Mouse (Mus musculus) right cerebral cortex, postnatal 36 days (tissue): ENCODE measurements around the gene Mast1.

ENCODE experiments used
- DNase-seq, 2 experiments: peaks; one replicate each; pipeline ENCODE4 v3.0.0; 2022; ENCODE audit warnings: low spot score in 2 of 2, mixed read lengths in 1 of 2

The Mast1 gene

GRCm38 (mm10) chr8:84973803-84974542 is 36.8 kb upstream of the Mast1 start:
- DNase-seq, result no peak

GRCm38 (mm10) chr8:84973079-84973478 is 35.9 kb upstream of the Mast1 start:
- DNase-seq, result no peak

GRCm38 (mm10) chr8:84970913-84971312 is 33.8 kb upstream of the Mast1 start:
- no peak for DNase-seq

- DNase-seq, result no peak
Measured at GRCm38 (mm10) chr8:84970135-84970790, 33.1 kb upstream of the Mast1 start.

GRCm38 (mm10) chr8:84969241-84970134 is 32.3 kb upstream of the Mast1 start, which contains the start of the genes Gm49661, Prdx2 and Rnaseh2a:
Gm49661 (minus strand) TSS chr8:84969433.
Prdx2 (plus strand) TSS chr8:84969587.
Rnaseh2a (minus strand) TSS chr8:84969767.
- peak in 1 of 2 experiments; percentile 64 for DNase-seq

GRCm38 (mm10) chr8:84968650-84969049 is 31.5 kb upstream of the Mast1 start:
- no peak for DNase-seq

- no peak for DNase-seq
Measured at GRCm38 (mm10) chr8:84967532-84968304, 30.6 kb upstream of the Mast1 start.

- no peak for DNase-seq
Measured at GRCm38 (mm10) chr8:84966603-84967002, 29.4 kb upstream of the Mast1 start.

- peak; percentile 95 to 96 for DNase-seq
Measured at GRCm38 (mm10) chr8:84965731-84966291, 28.7 kb upstream of the Mast1 start.

GRCm38 (mm10) chr8:84963952-84964351 is 26.8 kb upstream of the Mast1 start:
- DNase-seq, result no peak

GRCm38 (mm10) chr8:84959811-84960210 is 22.7 kb upstream of the Mast1 start:
- no peak for DNase-seq

GRCm38 (mm10) chr8:84956768-84957167 is 19.6 kb upstream of the Mast1 start:
- DNase-seq, result peak in 1 of 2 experiments; percentile 58

- no peak for DNase-seq
Measured at GRCm38 (mm10) chr8:84952612-84953255, 15.6 kb upstream of the Mast1 start.

- DNase-seq, result no peak
Measured at GRCm38 (mm10) chr8:84949753-84950152, 12.6 kb upstream of the Mast1 start.

- no peak for DNase-seq
Measured at GRCm38 (mm10) chr8:84947241-84947545, 10.0 kb upstream of the Mast1 start.

GRCm38 (mm10) chr8:84946528-84947240 is 9.5 kb upstream of the Mast1 start, which contains the start of gene Rtbdn:
Rtbdn (plus strand) TSS chr8:84946991.
- no peak for DNase-seq

- no peak for DNase-seq
Measured at GRCm38 (mm10) chr8:84945633-84946527, 8.7 kb upstream of the Mast1 start.

- DNase-seq, result peak; percentile 83 to 85
Measured at GRCm38 (mm10) chr8:84945235-84945632, 8.1 kb upstream of the Mast1 start.
